Mouse (Mus musculus) c-Kit-positive CD71-negative TER-119-negative erythroid progenitor cells, embryonic 14.5 days (primary cell): ENCODE results near the gene Adam6b.
"Not testable (repeated sequence)": the region's sequence is repeated elsewhere in the genome, so short reads cannot be mapped to it uniquely, and the experiment has no call there.

Experiments
- DNase-seq: peaks from one replicate; pipeline ENCODE4 v3.0.0-alpha.2; 2013; ENCODE audit warnings: low read depth

Gene Adam6b

DNA sequence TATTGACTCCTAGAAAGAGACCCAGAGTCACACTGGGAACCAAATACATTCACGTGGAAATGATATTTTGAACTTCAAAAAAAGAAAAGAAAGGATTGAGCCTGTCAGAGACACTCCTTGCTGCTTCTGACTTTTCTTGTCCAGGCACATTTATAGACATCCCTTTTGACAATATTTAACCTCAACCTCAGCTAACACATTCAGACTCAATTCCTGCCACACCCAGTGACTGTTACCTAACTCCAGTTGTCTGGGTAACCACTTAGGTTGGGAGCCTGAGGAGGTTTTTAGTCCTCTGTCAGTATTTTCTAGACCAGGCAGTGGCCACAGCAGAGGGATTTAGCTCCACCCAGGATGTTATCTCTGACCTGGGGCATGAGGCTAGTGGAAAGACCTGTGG lies at the start of gene Adam6b:
Adam6b (plus strand) TSS at position 301 of the 400 bp plus-strand sequence.
- not testable (repeated sequence) for DNase-seq

DNA sequence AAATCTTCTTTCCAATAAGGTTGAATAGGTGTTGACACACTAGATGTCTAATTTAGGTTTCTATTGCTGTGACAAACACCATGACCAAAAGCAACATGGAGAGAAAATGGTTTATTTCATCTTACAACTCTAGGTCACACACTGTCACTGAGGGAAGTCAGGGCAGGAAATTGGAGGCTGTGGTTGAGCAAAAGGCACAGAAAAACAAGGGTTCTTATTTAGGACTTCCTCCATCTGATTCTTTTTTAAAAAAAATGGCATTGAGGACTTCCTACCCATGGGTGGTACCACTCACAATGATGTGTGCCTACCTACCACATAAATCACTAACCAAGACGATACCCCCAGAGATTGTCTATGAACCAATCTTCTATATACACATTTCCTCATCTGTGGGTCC lies 43.2 kb upstream of the Adam6b start:
- no peak for DNase-seq

DNA sequence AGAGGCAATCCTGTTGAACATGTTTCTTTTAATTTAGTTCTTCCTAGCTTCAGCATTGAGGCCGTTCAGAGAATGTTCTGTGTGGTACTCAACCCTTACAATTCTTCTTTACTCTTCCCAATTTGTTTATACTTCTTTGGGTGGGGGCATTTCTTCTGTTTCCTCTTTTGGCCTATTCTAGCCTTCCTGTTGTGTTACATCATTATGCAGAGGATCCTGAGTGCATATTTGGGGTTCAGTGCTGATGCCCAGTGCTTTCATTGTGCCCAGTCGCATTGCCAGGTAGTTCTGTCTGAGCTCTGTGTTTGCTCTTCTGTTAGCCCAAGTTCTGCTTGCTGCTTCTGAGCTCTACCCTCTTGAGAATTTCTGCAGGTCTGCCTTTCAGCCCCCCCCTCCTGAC lies 13.1 kb upstream of the Adam6b start:
- DNase-seq, result no peak

DNA sequence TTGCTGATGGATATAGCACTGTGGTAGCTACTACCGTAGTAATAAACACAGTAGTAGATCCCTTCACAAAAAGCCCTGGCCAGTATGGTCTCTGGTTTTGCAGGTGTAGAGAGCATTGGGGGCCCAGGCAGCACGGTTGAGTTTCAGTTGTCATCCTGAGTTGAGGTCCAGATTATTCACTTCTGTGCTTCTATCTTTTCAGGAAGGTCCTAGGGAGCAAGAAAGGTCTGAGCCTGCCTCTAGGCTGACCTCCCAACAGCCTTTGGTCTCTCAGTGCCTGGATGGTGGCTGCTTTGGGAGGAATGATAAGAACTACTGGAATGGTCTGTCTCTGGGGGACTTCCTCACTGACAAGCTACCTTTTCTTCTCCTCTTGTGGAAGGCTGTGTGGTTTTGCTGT lies 7.2 kb upstream of the Adam6b start:
- no peak for DNase-seq

DNA sequence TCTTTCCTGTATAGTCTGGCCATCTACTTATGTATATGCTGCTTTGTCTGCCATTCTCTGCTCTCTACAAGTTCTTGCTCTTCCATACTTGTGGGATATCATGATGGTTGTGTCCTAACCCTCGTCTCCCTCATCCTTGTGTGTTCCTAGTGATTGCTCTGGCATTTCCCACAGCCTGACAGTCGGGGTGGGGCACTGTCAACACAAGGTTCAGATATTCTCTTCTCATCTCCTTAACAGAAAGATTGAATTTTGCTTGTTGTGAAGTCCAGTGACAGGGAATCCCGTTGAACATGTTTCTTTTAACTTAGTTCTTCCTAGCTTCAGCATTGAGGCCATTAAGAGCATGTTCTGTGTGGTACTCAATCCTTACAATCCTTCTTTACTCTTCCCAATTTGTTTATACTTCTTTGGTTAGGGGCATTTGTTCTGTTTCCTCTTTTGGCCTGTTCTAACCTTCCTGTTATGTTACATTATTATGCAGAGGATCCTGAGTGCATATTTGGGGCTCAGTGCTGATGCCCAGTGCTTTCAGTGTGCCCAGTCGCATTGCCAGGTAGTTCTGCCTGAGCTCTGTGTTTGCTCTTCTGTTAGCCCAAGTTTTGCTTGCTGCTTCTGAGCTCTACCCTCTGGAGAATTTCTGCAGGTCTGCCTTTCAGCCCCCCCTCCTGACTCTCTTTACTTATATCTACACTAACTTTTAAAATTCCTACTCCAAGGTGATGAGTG lies 6.5 kb upstream of the Adam6b start:
- DNase-seq, result no peak

DNA sequence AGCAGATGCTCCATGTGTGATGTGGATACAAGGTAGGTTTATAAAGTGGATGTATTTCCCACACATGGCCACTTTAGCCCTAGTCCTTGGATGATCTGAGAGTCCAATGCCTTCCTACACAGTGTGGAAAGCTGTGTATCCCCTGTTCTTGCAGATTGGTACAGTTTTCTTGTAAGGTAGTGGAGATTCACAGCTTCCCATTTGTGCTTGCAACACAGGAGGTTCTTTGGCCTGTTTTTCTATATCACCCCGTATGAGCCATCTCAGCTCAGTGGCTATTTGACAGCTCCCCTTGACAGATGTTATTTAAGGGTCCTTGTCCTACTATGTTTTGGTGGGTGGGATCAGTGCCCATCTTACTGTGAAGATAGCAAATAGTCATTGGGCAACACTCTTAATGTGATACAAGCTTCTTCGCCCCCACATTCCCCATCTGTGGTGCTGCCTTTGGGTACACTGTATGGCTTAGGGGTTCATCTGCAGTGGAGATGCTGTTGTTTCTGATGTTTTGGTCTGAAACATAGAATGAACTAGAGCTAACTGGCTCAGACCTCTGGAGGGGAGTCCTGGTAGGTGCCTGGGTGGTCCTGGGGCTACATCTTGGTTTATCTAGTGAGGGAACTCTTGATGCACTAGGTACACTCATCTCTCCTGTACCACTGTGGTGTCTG lies 5.7 kb upstream of the Adam6b start:
- no peak for DNase-seq

DNA sequence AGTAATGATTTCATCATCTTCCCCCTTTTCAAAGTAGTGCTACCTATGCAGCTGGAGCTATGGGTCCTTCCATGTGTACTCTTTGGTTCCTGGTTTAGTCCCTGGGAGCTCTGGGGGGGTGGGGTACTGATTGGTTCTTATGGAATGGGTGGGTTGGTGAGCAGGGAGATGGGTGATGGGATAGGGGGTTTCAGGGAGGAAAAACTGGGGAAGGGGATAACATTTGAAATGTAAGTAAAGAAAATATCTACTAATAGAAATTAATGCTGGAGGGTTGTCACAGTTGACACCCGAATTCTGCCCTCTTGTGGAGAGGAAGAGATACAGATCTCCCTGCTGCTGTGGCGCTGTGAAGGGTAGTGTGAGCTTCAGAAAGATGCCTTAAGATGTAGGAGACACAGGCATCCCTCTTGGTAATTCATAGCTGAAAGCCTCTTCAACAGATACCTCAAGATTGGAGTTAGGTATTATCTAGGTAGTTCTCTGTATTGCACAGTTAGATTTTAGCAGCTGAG lies 4.3 kb upstream of the Adam6b start:
- DNase-seq, result peak; percentile 5

DNA sequence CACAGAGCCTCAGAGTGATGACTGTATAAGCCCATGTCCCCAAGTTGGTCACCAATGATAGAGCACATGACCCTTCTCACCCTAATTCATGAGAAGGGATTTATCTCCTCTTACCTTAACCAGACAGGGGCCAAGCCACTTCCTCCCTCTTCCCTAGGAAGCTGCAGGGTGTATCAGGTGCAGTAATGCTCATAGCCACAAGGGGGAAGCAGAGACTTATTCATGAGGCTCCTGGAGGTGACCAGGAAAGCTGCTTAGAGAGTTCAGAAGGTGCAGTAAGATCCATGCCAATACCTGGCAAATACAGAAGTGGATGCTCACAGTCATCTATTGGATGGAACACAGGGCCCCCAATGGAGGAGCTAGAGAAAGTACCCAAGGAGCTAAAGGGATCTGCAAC lies 1.6 kb upstream of the Adam6b start:
- peak; percentile 41 for DNase-seq

DNA sequence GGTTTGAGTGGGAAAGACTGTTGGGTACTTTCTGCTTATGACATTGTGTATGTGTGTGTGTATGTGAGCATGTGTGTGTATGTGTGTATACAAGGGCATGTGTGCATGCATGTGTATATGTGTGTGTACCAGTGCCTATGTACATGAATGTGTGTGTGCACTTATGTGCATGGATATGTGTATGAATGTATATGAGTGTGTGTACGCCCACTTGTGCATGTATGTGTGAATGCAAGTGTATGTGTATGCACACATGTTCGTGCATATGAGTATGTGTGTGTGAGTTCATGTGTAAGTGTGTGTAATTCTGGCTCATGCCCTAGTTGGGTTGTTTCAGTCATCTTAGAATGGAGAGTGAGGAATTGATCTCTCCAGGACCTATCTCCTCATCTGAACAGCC lies 36.6 kb downstream of the Adam6b start:
- no peak for DNase-seq
